Mouse (Mus musculus) heart, postnatal 0 days (tissue): Measurements from ENCODE around the gene Os9.

Experiments used
- CTCF ChIP-seq: IDR thresholded peaks from 2 replicates; pipeline ENCODE4 v1.5.1; 2016; ENCODE audit warnings: antibody characterized with exemption, control low read depth, low read depth
- EP300 ChIP-seq: IDR thresholded peaks from 2 replicates; pipeline ENCODE4 v1.6.1; 2016; ENCODE audit warnings: antibody characterized with exemption, low read depth

GRCm38 (mm10) chr10:127059968-127060916 is 60.7 kb downstream of the Os9 start, which contains the start of gene March9:
- no peak for TF ChIP-seq CTCF
- TF ChIP-seq EP300, result no peak
